Mouse (Mus musculus): ENCODE data around the gene Ercc6l. TPM values are rescaled to one million over a fixed set of nuclear protein-coding genes. Genes with fewer than 3 reads are reported as not detected.
"Not testable (repeated sequence)": the region's sequence is repeated elsewhere in the genome, so short reads cannot be mapped to it uniquely, and the experiment has no call there.

The Ercc6l gene
- polyA plus RNA-seq, 1 experiment from 2014 or later: 2.0 TPM

GRCm38 (mm10) chrX:102166521-102166920 is 9.6 kb upstream of the Ercc6l start:
- Histone ChIP-seq H3K9me3 (no peaks in the 10 kb centered on the region), H3K4me2 (no peak overlapping the region), H3K9ac (no peak overlapping the region), H3K4me1 (replicated peaks) (peaks cover 7% of the 10 kb centered on the region), H3K27ac (replicated peaks) (0 out of 2 replicates have a peak overlapping the region, but pooled peaks have one; percentile 30), H3K27me3 (no peaks in the 10 kb centered on the region), H3K4me3 (no peak overlapping the region), H3K36me3 (no peaks in the 10 kb centered on the region)
- 36% methylated on average over 5 of the region's 5 CpGs for WGBS
- no peak for ATAC-seq (ENCODE audit: low FRiP score, low read depth)

DNA sequence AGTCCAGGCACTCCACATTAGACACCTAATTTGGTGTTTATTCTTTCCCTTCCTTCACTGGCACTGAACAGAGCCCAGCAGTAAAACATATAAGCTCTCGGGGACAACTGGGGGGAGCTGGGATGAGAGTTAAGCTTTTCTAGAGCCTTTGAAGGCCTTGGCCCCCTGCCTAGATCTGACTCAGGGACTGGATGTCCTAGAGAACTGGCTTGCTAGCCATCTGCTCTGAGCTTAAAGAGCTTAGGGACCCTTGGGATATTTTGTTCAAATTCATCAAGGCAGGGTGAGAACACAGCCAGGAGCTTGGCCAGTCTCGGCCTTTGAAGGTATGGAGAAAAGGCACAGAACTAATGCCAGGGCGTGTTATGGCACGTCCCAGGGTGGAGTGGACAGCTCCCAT is 6.6 kb upstream of the Ercc6l start:
- no peak overlapping the region for H3K4me3 ChIP-seq
- H3K36me3 ChIP-seq: no peaks in the 10 kb centered on the region
- H3K9me3 ChIP-seq: no peaks in the 10 kb centered on the region
- no peak overlapping the region for H3K27ac ChIP-seq (replicated peaks)
- no peak overlapping the region for H3K9ac ChIP-seq
- WGBS: 73% methylated on average over 4 of the region's 4 CpGs
- ATAC-seq (ENCODE audit: low FRiP score, low read depth): no peak
- H3K27me3 ChIP-seq: no peaks in the 10 kb centered on the region
- peaks cover 7% of the 10 kb centered on the region for H3K4me1 ChIP-seq (replicated peaks)
- H3K4me2 ChIP-seq: no peak overlapping the region

DNA sequence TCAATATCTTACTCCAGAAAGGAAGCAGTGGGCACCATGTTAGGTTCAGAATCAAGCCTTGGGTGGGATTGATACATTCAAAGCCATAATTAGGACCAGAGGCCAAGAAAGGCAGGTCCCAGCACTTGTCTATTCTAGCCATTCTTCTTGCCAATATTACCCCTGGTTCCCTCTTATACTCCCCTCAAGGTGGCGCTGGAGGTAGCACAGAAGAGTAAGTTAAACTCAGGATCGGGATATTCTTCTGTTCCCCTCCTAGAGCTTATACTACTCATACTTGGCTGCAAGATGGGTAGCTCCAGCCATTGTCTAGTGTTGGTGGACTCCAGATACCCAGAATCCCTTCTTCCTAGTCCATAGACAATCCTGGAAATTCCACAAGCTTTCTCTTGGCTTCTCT is 6.2 kb upstream of the Ercc6l start:
- 52% methylated on average over 2 of the region's 2 CpGs for WGBS

DNA sequence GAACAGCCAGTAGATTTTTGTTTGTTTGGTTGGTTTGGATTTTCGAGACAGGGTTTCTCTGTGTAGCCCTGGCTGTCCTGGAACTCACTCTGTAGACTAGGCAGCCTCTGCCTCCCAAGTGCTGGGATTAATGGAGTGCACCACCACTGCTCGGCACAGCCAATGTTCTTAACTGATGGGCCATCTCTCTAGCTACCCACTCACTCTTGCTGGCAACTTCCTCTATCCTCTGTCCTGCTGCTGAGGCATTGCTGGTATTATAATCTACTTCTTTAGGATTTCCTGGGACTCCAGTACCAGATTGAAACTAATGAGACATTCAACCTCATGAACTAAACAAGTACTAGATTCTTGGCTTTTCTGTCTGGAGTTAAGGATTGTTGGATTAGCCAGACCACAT is 3.6 kb upstream of the Ercc6l start:
- no peaks in the 10 kb centered on the region for H3K27me3 ChIP-seq
- H3K9ac ChIP-seq: no peak overlapping the region
- H3K4me3 ChIP-seq: no peak overlapping the region
- H3K4me1 ChIP-seq (replicated peaks): no peaks in the 10 kb centered on the region
- no peak for ATAC-seq (ENCODE audit: low FRiP score, low read depth)
- 78% methylated on average over 2 of the region's 2 CpGs for WGBS
- H3K4me2 ChIP-seq: no peak overlapping the region
- no peaks in the 10 kb centered on the region for H3K36me3 ChIP-seq
- H3K27ac ChIP-seq (replicated peaks): no peak overlapping the region
- H3K9me3 ChIP-seq: no peaks in the 10 kb centered on the region

More for the DNA sequence above, 6.2 kb upstream of the Ercc6l start:
- ATAC-seq (ENCODE audit: low FRiP score, low read depth): no peak
- Histone ChIP-seq H3K9me3 (no peaks in the 10 kb centered on the region), H3K36me3 (no peaks in the 10 kb centered on the region), H3K9ac (no peak overlapping the region), H3K4me1 (replicated peaks) (peaks cover 7% of the 10 kb centered on the region), H3K4me2 (no peak overlapping the region), H3K4me3 (no peak overlapping the region), H3K27ac (replicated peaks) (no peak overlapping the region), H3K27me3 (no peaks in the 10 kb centered on the region)

GRCm38 (mm10) chrX:102159778-102160177 is 2.9 kb upstream of the Ercc6l start:
- Histone ChIP-seq H3K27ac (replicated peaks) (no peak overlapping the region), H3K4me2 (no peak overlapping the region)
- ATAC-seq (ENCODE audit: low FRiP score, low read depth): no peak

DNA sequence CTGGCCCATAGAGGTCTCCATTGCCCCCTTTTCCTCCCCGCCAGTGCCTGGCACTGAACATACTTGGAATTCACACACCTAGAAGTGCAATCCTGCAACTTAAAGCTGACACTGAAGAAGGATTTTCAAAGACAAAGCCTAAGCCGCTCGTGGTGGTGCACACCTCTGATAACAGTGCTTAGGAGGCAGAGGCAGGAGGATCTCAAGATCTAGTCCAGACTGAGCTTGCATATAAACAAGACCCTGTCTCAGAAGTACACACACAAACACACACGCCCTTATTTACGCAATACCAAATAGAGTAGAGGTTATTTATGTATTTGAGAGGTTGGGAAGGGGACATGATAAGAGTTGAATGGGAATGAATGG is 516 bp upstream of the Ercc6l start:
- H3K36me3 ChIP-seq: no peaks in the 10 kb centered on the region
- WGBS: 49% methylated on average over 5 of the region's 5 CpGs
- peak overlapping the region; percentile 45 for H3K4me2 ChIP-seq
- no peaks in the 10 kb centered on the region for H3K27me3 ChIP-seq
- peak overlapping the region; percentile 37; the same call in 1 of the 2 replicates for H3K9ac ChIP-seq
- peak overlapping the region; percentile 47 for H3K4me3 ChIP-seq
- H3K27ac ChIP-seq (replicated peaks): peak overlapping the region; percentile 72
- H3K4me1 ChIP-seq (replicated peaks): no peaks in the 10 kb centered on the region
- no peaks in the 10 kb centered on the region for H3K9me3 ChIP-seq
- ATAC-seq (ENCODE audit: low FRiP score, low read depth): no peak

More at GRCm38 (mm10) chrX:102159778-102160177, 2.9 kb upstream of the Ercc6l start:
- Histone ChIP-seq H3K36me3 (no peaks in the 10 kb centered on the region), H3K4me1 (replicated peaks) (no peaks in the 10 kb centered on the region), H3K9me3 (no peaks in the 10 kb centered on the region), H3K9ac (no peak overlapping the region), H3K27me3 (no peaks in the 10 kb centered on the region), H3K4me3 (no peak overlapping the region)
- 43% methylated on average over 2 of the region's 2 CpGs for WGBS

DNA sequence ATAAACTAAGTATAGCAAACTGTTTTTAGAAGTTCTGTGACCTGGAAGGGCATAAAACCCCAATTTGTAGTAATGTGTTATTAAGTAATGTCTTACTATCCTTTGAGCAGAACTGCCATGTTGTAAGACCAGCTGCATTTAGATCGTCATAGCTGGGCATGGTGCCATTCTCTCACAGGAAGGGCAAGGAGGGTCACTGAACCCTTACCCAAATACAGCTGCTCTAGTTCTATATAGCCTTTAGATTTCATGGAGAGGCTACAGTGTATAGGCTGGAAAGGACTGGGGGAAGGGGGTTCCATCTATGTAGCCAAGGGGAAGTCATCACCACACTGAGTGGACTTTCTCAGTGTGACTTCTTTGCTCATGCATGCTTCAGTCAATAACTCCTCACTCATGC is 15.7 kb downstream of the Ercc6l start:
- no peak overlapping the region for H3K4me3 ChIP-seq
- ATAC-seq (ENCODE audit: low FRiP score, low read depth): no peak

GRCm38 (mm10) chrX:102121321-102121720 is 35.6 kb downstream of the Ercc6l start:
- Histone ChIP-seq H3K4me3 (no peak overlapping the region), H3K27me3 (no peaks in the 10 kb centered on the region), H3K36me3 (no peaks in the 10 kb centered on the region), H3K27ac (replicated peaks) (no peak overlapping the region), H3K4me1 (replicated peaks) (peaks cover 4% of the 10 kb centered on the region; the same call in 1 of the 2 replicates), H3K9me3 (no peaks in the 10 kb centered on the region), H3K9ac (no peak overlapping the region), H3K4me2 (no peak overlapping the region)
- no peak for ATAC-seq (ENCODE audit: low FRiP score, low read depth)
- WGBS: 85% methylated on average over 2 of the region's 2 CpGs

More for the DNA sequence above, 15.7 kb downstream of the Ercc6l start:
- H3K27me3 ChIP-seq: no peaks in the 10 kb centered on the region
- H3K36me3 ChIP-seq: no peaks in the 10 kb centered on the region
- 88% methylated on average over 1 of the region's 1 CpGs for WGBS
- H3K9me3 ChIP-seq: no peaks in the 10 kb centered on the region
- no peaks in the 10 kb centered on the region for H3K4me1 ChIP-seq (replicated peaks)
- no peak overlapping the region for H3K9ac ChIP-seq
- H3K4me2 ChIP-seq: no peak overlapping the region
- no peak overlapping the region for H3K27ac ChIP-seq (replicated peaks)

GRCm38 (mm10) chrX:102119042-102119864 is 37.6 kb downstream of the Ercc6l start, which contains the start of gene Pin4:
Gene Pin4 (plus strand): TSS chrX:102119447.
- Histone ChIP-seq H3K4me1 (replicated peaks) (peaks cover 8% of the 10 kb centered on the region; the same call in 1 of the 2 replicates), H3K4me2 (peak within 1 kb of the TSS; percentile 56), H3K27ac (replicated peaks) (peak within 1 kb of the TSS; percentile 80), H3K27me3 (no peaks in the 10 kb centered on the region), H3K36me3 (no peaks in the 10 kb centered on the region), H3K4me3 (peak within 1 kb of the TSS; percentile 60), H3K9me3 (no peaks in the 10 kb centered on the region), H3K9ac (peak within 1 kb of the TSS; percentile 52)
- 15% methylated on average over 30 of the region's 30 CpGs for WGBS
- peak; percentile 99 for ATAC-seq (ENCODE audit: low FRiP score, low read depth)

GRCm38 (mm10) chrX:102115676-102116075 is 41.2 kb downstream of the Ercc6l start:
- Histone ChIP-seq H3K4me2 (no peak overlapping the region), H3K36me3 (no peaks in the 10 kb centered on the region), H3K9ac (no peak overlapping the region), H3K4me1 (replicated peaks) (peaks cover 8% of the 10 kb centered on the region; the same call in 1 of the 2 replicates), H3K27ac (replicated peaks) (peak overlapping the region; percentile 75), H3K9me3 (no peaks in the 10 kb centered on the region), H3K27me3 (no peaks in the 10 kb centered on the region), H3K4me3 (no peak overlapping the region)
- ATAC-seq (ENCODE audit: low FRiP score, low read depth): no peak
- WGBS: 28% methylated on average over 4 of the region's 4 CpGs

GRCm38 (mm10) chrX:102109349-102109748 is 47.5 kb downstream of the Ercc6l start:
- not testable (repeated sequence) for ATAC-seq (ENCODE audit: low FRiP score, low read depth)

GRCm38 (mm10) chrX:102103830-102104229 is 53.1 kb downstream of the Ercc6l start:
- not testable (repeated sequence) for ATAC-seq (ENCODE audit: low FRiP score, low read depth); H3K4me1 ChIP-seq (replicated peaks); H3K4me3 ChIP-seq; H3K27ac ChIP-seq (replicated peaks); H3K9ac ChIP-seq; H3K9me3 ChIP-seq; H3K36me3 ChIP-seq; H3K27me3 ChIP-seq; H3K4me2 ChIP-seq
- 69% methylated on average over 2 of the region's 2 CpGs for WGBS

More at GRCm38 (mm10) chrX:102109349-102109748, 47.5 kb downstream of the Ercc6l start:
- H3K4me3 ChIP-seq; H3K36me3 ChIP-seq; H3K27me3 ChIP-seq; H3K9ac ChIP-seq; H3K4me1 ChIP-seq (replicated peaks); H3K9me3 ChIP-seq; H3K4me2 ChIP-seq; H3K27ac ChIP-seq (replicated peaks): not testable (repeated sequence)
- WGBS: 88% methylated on average over 5 of the region's 5 CpGs
